Mouse (Mus musculus) MEL (cell line): ENCODE results near the gene Exosc10.

Experiments used
- CHD2 ChIP-seq: IDR thresholded peaks from 2 replicates; pipeline ENCODE4 v1.6.1; 2011; ENCODE audit warnings: low read length, improper control_type of control experiment
- CTCF ChIP-seq, 3 experiments: IDR thresholded peaks in 2 of 3; conservative IDR thresholded peaks in 1 of 3; 2 replicates each; pipeline ENCODE4 v1.5.1; 2011 to 2012; ENCODE audit warnings: low read length in 3 of 3, low read depth in 2 of 3, mild to moderate bottlenecking in 2 of 3, improper control_type of control experiment in 1 of 3, inconsistent platforms in 1 of 3, mixed read lengths in 1 of 3, moderate library complexity in 1 of 3; ENCODE audit not compliant: control insufficient read depth in 1 of 3, insufficient read depth in 1 of 3, poor library complexity in 1 of 3, severe bottlenecking in 1 of 3
- ETS1 ChIP-seq: IDR thresholded peaks from 2 replicates; pipeline ENCODE4 v1.6.1; 2012; ENCODE audit warnings: low read depth, mild to moderate bottlenecking, inconsistent platforms, low read length, improper control_type of control experiment, moderate library complexity
- GABPA ChIP-seq: IDR thresholded peaks from 2 replicates; pipeline ENCODE4 v1.6.1; 2012; ENCODE audit warnings: low read depth, mild to moderate bottlenecking, inconsistent platforms, low read length, improper control_type of control experiment, moderate library complexity
- KAT2A ChIP-seq: conservative IDR thresholded peaks from 2 replicates; pipeline ENCODE4 v1.6.1; 2012; ENCODE audit warnings: low read depth, low read length, improper control_type of control experiment, inconsistent platforms
- MYC ChIP-seq: IDR thresholded peaks from 2 replicates; pipeline ENCODE4 v1.6.1; 2011; ENCODE audit warnings: low read depth, mild to moderate bottlenecking, low read length, improper control_type of control experiment, moderate library complexity
- NELFE ChIP-seq: IDR thresholded peaks from 2 replicates; pipeline ENCODE4 v1.6.1; 2011; ENCODE audit warnings: low read depth, low read length, improper control_type of control experiment
- POLR2A ChIP-seq, 2 experiments: IDR thresholded peaks; 2 replicates each; pipeline ENCODE4 v1.6.1; 2011 to 2012; ENCODE audit warnings: low read length in 2 of 2, mild to moderate bottlenecking in 2 of 2, control low read depth in 1 of 2, improper control_type of control experiment in 1 of 2, low read depth in 1 of 2, moderate library complexity in 1 of 2; ENCODE audit not compliant: control insufficient read depth in 1 of 2, insufficient read depth in 1 of 2, poor library complexity in 1 of 2
- POLR2AphosphoS2 ChIP-seq: IDR thresholded peaks from 2 replicates; pipeline ENCODE4 v1.6.1; 2011; ENCODE audit warnings: low read length, improper control_type of control experiment
- SMC3 ChIP-seq: IDR thresholded peaks from 2 replicates; pipeline ENCODE4 v1.6.1; 2011; ENCODE audit warnings: low read depth, low read length, improper control_type of control experiment
- TCF12 ChIP-seq: IDR thresholded peaks from 2 replicates; pipeline ENCODE4 v1.6.1; 2014; ENCODE audit warnings: low read depth, mild to moderate bottlenecking, inconsistent platforms, low read length, improper control_type of control experiment, moderate library complexity
- USF1 ChIP-seq: IDR thresholded peaks from 2 replicates; pipeline ENCODE4 v1.6.1; 2014; ENCODE audit warnings: low read depth, mild to moderate bottlenecking, inconsistent platforms, low read length, improper control_type of control experiment, moderate library complexity
- ZC3H11A ChIP-seq: IDR thresholded peaks from 2 replicates; pipeline ENCODE4 v1.6.1; 2012; ENCODE audit warnings: low read depth, mild to moderate bottlenecking, inconsistent platforms, low read length, improper control_type of control experiment
- ZKSCAN1 ChIP-seq: IDR thresholded peaks from 2 replicates; pipeline ENCODE4 v1.6.1; 2012; ENCODE audit warnings: low read depth, mild to moderate bottlenecking, inconsistent platforms, low read length, improper control_type of control experiment, moderate library complexity

DNA sequence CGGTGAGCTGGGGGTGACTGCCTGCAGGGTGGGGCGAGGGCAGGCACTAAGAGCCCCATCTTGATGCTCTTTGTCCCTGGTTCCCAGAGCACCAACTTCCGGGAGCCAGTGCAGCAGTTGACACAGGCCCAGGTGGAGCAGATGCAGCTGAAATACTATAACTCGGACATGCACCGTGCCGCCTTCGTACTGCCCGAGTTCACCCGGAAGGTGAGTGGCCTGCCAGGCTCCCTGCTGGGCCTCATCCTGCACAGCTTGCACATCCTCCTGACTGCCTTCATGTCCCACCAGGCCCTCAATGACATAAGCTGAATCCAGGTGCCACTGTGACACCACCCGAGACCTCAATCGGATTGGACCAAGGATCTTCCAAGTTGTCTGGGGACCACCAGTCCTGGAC, 35.8 kb downstream of the Exosc10 start:
- TF ChIP-seq KAT2A (no peak), ZKSCAN1 (no peak), ZC3H11A (no peak), POLR2A (IDR thresholded peaks at IDR 0.05; ENCODE audit: control insufficient read depth in 1 of 2, insufficient read depth in 1 of 2, low read depth in 1 of 2, low read length in 2 of 2, poor library complexity in 1 of 2) (no peak), NELFE (no peak), USF1 (no peak), CTCF (IDR thresholded peaks at IDR 0.05 in 2 of 3, conservative IDR thresholded peaks at IDR 0.05 in 1 of 3; ENCODE audit: control insufficient read depth in 1 of 3, insufficient read depth in 1 of 3, low read depth in 2 of 3, low read length in 3 of 3, poor library complexity in 1 of 3, severe bottlenecking in 1 of 3) (no peak), GABPA (no peak), ETS1 (no peak), CHD2 (no peak), MYC (no peak), POLR2AphosphoS2 (no peak), TCF12 (no peak), SMC3 (no peak)
